Mouse (Mus musculus) liver, adult (tissue): ENCODE results near the gene Calr.

Experiments used
- GATA4 ChIP-seq: IDR thresholded peaks from 2 replicates; pipeline ENCODE4 v1.6.1; 2014; ENCODE audit warnings: mild to moderate bottlenecking, low read length; ENCODE audit not compliant: insufficient replicate concordance

The Calr gene

GRCm38 (mm10) chr8:84834866-84835855 lies 11.6 kb downstream of the Calr start:
- TF ChIP-seq GATA4 = no peak

- TF ChIP-seq GATA4 = no peak
These were observed 12.5 kb downstream of the Calr start for GRCm38 (mm10) chr8:84834002-84834865.

GRCm38 (mm10) chr8:84832759-84833742 lies 13.7 kb downstream of the Calr start:
- TF ChIP-seq GATA4 = no peak

GRCm38 (mm10) chr8:84832034-84832717 lies 14.6 kb downstream of the Calr start:
- TF ChIP-seq GATA4 = no peak

- TF ChIP-seq GATA4 = no peak
These were observed 15.2 kb downstream of the Calr start, which contains the start of gene Gadd45gip1 for GRCm38 (mm10) chr8:84831490-84831889. Gadd45gip1 (plus strand) TSS chr8:84831522.

- TF ChIP-seq GATA4 = no peak
These were observed 21.1 kb downstream of the Calr start for GRCm38 (mm10) chr8:84825636-84826035.

GRCm38 (mm10) chr8:84823653-84824052 lies 23.1 kb downstream of the Calr start:
- TF ChIP-seq GATA4 = no peak

GRCm38 (mm10) chr8:84822723-84823122 lies 24.0 kb downstream of the Calr start, which contains the start of gene Dand5:
Dand5 (minus strand) TSS chr8:84822823.
- no peak for TF ChIP-seq GATA4

- no peak for TF ChIP-seq GATA4
These were observed 30.6 kb downstream of the Calr start for GRCm38 (mm10) chr8:84816117-84816516.

- TF ChIP-seq GATA4 = no peak
These were observed 31.2 kb downstream of the Calr start for GRCm38 (mm10) chr8:84815547-84815946.

- TF ChIP-seq GATA4 = no peak
These were observed 31.9 kb downstream of the Calr start for GRCm38 (mm10) chr8:84814555-84815441.

- TF ChIP-seq GATA4 = no peak
These were observed 32.5 kb downstream of the Calr start for GRCm38 (mm10) chr8:84814240-84814554.

- no peak for TF ChIP-seq GATA4
These were observed 32.9 kb downstream of the Calr start for GRCm38 (mm10) chr8:84813830-84814229.
